Mouse (Mus musculus): ENCODE measurements around the gene Ppp1r9a.

GRCm38 (mm10) chr6:5038140-5038749 is 135.5 kb downstream of the Ppp1r9a start:
- TF ChIP-seq POLR2A (IDR thresholded peaks at IDR 0.05; ENCODE audit: low read depth, low read length) = no peak
- TF ChIP-seq CTCF (IDR thresholded peaks at IDR 0.05; ENCODE audit: extremely low read depth, insufficient read length, insufficient replicate concordance, low read depth, low read length) = no peak
